Mouse (Mus musculus) spleen, adult 2 months (tissue): ENCODE measurements around the gene Galk2. TPM values are rescaled to one million over a fixed set of nuclear protein-coding genes. Genes with fewer than 3 reads are reported as not detected.

Experiments
- DNase-seq, 2 experiments: peaks; one replicate each; pipeline versions ENCODE4 v3.0.0 to v3.0.0-alpha.2; 2012 to 2021; ENCODE audit warnings: low spot score in 2 of 2, low read depth in 1 of 2
- H3K27ac ChIP-seq: fragments of 200-500 bp; 2 replicates; pipeline ENCODE4 v1.5.1; 2012; ENCODE audit warnings: low read length, inconsistent platforms; ENCODE audit not compliant: insufficient read depth
- H3K27me3 ChIP-seq: fragments of 200-500 bp; 2 replicates; pipeline ENCODE4 v1.6.1; 2012; ENCODE audit warnings: mild to moderate bottlenecking, moderate library complexity, low read length, inconsistent platforms; ENCODE audit not compliant: control insufficient read depth, insufficient read depth
- H3K36me3 ChIP-seq: fragments of 200-500 bp; 2 replicates; pipeline ENCODE4 v1.6.1; 2012; ENCODE audit warnings: mild to moderate bottlenecking, low read length, inconsistent platforms; ENCODE audit not compliant: control insufficient read depth, insufficient read depth
- H3K4me1 ChIP-seq: fragments of 200-500 bp; 2 replicates; pipeline ENCODE4 v1.6.1; 2011; ENCODE audit warnings: inconsistent platforms; ENCODE audit not compliant: control insufficient read depth, insufficient read depth, insufficient read length
- H3K4me3 ChIP-seq: fragments of 200-500 bp; 2 replicates; pipeline ENCODE4 v1.5.1; 2011; ENCODE audit warnings: mild to moderate bottlenecking, inconsistent platforms; ENCODE audit not compliant: insufficient read depth, insufficient read length; ENCODE audit errors: extremely low read depth
- CTCF ChIP-seq: fragments of 200-500 bp; IDR thresholded peaks from 2 replicates; pipeline ENCODE4 v1.5.1; 2011; ENCODE audit warnings: mild to moderate bottlenecking, inconsistent platforms; ENCODE audit not compliant: insufficient read depth, insufficient read length, insufficient replicate concordance; ENCODE audit errors: extremely low read depth
- POLR2A ChIP-seq: fragments of 200-500 bp; IDR thresholded peaks from 2 replicates; pipeline ENCODE4 v1.6.1; 2011; ENCODE audit warnings: low read depth, low read length, inconsistent platforms
- WGBS: fragments of 180-500 bp; shearing (Covaris S2); methylation state at CpG from one replicate; pipeline ENCODE4 v1.1.7; 2018; 5-methylcytosine and 5-hydroxymethylcytosine counted together
- polyA plus RNA-seq: library from polyadenylated mRNA; depleted of rRNA; stranded (reverse); fragments of >200 nt; gene quantifications from 2 replicates; pipeline ENCODE4 v1.2.3, GENCODE M21; 2012

The Galk2 gene
- polyA plus RNA-seq, 1 experiment: 8.2 TPM

DNA sequence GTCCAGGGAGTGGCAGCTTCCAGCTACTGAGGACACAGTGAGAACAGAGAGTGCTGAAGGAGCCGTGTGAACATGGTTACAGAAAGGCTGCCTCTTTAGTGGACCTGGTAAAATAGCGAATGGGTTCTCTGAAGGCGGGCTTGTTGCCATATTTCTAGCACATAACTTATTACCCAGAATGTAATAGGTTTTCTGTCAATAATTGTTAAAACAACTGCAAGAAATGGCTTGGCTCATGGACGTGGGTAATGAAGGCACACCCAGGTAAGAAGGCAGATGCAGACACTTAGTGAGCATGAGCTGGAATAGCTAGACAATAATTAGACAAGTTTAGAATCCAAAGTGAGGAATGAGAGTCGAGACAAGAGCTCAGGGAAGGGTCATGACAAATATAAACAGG is 143.4 kb downstream of the Galk2 start:
- H3K27ac ChIP-seq: no peak overlapping the region
- no peaks in the 10 kb centered on the region for H3K4me1 ChIP-seq
- no peak for DNase-seq
- TF ChIP-seq CTCF (no peak), POLR2A (no peak)
- no peaks in the 10 kb centered on the region for H3K36me3 ChIP-seq
- 83% methylated on average over 5 of the region's 5 CpGs for whole genome bisulfite sequencing
- H3K27me3 ChIP-seq: no peaks in the 10 kb centered on the region
- no peak overlapping the region for H3K4me3 ChIP-seq

DNA sequence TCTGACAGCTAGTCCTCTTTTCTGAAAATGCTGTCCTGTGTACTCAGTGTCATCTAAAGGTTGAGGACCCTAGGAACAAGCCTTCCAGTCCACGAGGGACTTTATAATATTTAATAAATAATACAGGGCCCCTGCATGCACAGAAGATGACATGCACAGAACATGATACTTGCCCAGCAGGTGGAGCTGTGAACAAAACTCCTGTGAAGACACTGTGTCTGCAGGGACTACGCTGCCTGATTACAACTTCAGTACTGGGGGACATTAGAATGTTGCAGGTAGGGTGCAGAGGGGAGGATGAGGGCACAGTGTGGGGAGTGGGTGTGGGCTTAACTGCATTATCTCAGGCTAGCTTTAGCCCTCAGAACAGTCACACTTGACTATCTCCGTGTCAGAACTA is 147.2 kb downstream of the Galk2 start:
- no peak overlapping the region for H3K27ac ChIP-seq
- no peaks in the 10 kb centered on the region for H3K4me1 ChIP-seq
- WGBS: 50% methylated on average over 3 of the region's 3 CpGs
- no peaks in the 10 kb centered on the region for H3K36me3 ChIP-seq
- DNase-seq: peak in 1 of 2 experiments; percentile 16
- no peaks in the 10 kb centered on the region for H3K27me3 ChIP-seq
- no peak overlapping the region for H3K4me3 ChIP-seq
- TF ChIP-seq CTCF (0 out of 2 replicates have a peak, but pooled peaks have one; percentile 17), POLR2A (no peak)

GRCm38 (mm10) chr2:126006742-126007141 is 147.8 kb downstream of the Galk2 start:
- Histone ChIP-seq H3K4me1 (no peaks in the 10 kb centered on the region), H3K27ac (no peak overlapping the region), H3K36me3 (no peaks in the 10 kb centered on the region), H3K4me3 (no peak overlapping the region), H3K27me3 (no peaks in the 10 kb centered on the region)
- no peak for TF ChIP-seq CTCF
- TF ChIP-seq POLR2A: no peak
- 58% methylated on average over 2 of the region's 2 CpGs for WGBS
- no peak for DNase-seq

DNA sequence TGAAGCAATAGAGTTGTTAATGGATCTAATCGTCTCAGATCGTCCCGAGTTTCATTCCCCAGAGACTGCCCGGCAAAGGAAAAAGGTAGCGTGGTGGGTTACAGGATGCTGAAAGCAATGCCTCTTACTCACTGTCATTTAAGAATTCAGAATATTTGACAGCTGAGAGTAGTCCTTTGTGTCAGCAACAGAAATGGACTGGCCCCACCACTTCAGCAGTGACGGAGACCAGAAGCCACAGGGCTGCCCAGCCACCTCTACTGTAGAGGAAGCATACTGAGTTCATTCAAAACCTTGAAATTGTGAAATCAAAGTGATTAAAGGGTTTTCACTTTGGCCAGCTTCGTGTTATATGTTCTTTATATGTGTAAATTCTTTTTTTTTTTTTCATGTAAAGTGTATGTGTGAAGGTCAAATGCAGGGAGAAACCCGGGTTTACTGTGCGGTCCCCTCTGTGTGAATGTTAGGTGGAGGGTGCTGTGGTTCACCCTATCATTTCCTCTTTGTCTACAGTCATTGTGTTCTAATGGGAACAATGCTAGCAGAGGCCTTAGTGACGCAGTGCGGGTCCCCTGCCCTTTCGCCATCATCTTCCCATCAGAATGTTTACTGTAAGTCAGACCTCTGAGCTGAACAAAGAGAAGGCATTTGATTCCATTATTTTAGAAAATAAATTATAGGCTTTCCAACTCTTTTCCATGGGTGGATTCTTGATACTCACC is 156.2 kb downstream of the Galk2 start:
- WGBS: 57% methylated on average over 12 of the region's 12 CpGs
- Histone ChIP-seq H3K27me3 (no peaks in the 10 kb centered on the region), H3K4me1 (no peaks in the 10 kb centered on the region), H3K36me3 (no peaks in the 10 kb centered on the region), H3K4me3 (no peak overlapping the region), H3K27ac (no peak overlapping the region)
- no peak for DNase-seq
- TF ChIP-seq POLR2A (no peak), CTCF (no peak)

- WGBS: 82% methylated on average over 3 of the region's 3 CpGs
- Histone ChIP-seq H3K27me3 (no peaks in the 10 kb centered on the region), H3K4me1 (no peaks in the 10 kb centered on the region), H3K27ac (no peak overlapping the region), H3K36me3 (no peaks in the 10 kb centered on the region), H3K4me3 (no peak overlapping the region)
- no peak for DNase-seq
- TF ChIP-seq CTCF: no peak
- TF ChIP-seq POLR2A: no peak
Observed at GRCm38 (mm10) chr2:126015763-126016473, 157.0 kb downstream of the Galk2 start.

DNA sequence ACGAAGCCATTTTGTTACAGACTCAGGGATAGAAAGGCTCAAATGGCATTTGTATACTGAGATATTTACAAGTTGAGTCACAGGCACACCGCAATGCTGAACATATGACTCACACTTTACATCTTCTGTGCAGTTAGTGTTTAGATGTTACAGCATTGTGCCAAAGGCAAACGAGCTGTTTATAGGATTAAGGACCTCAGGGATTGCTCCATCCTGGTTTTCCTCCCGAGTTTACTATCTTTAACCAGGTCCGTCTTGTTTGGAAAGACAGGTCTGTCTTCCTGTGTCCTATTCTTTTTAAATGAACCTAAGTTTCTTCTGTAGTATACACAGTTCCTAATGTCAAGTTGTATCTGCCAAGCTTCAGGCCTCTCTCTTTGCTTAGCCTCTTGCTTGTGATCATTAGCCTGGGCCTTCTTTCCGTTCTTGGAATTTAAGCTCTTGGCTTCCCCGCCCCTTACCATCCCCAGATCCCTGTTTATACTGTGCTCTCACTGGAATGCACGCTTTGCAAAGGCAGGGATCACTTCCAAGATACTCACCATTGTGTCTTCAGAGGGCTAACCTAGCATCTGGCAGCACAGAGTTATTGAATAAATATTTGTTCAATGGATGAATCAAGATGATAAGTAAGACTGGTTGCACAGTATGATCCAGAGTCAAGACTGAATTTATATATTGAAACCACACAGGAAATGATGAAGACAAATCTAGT is 172.4 kb downstream of the Galk2 start:
- no peaks in the 10 kb centered on the region for H3K36me3 ChIP-seq
- WGBS: 75% methylated on average over 8 of the region's 8 CpGs
- no peaks in the 10 kb centered on the region for H3K4me1 ChIP-seq
- H3K27me3 ChIP-seq: no peaks in the 10 kb centered on the region
- no peak for DNase-seq
- H3K27ac ChIP-seq: no peak overlapping the region
- TF ChIP-seq POLR2A: no peak
- no peak for TF ChIP-seq CTCF
- H3K4me3 ChIP-seq: no peak overlapping the region
